Mouse (Mus musculus): ENCODE measurements around the gene Rmnd5b.

GRCm38 (mm10) chr11:51643761-51644160, 8.1 kb upstream of the Rmnd5b start:
- TF ChIP-seq POLR2AphosphoS5 (IDR thresholded peaks at IDR 0.05; ENCODE audit: insufficient replicate concordance, low read depth, low read length) = no peak
- TF ChIP-seq CTCF (IDR thresholded peaks at IDR 0.05; ENCODE audit: low read depth, low read length) = no peak
- TF ChIP-seq GATA2 (IDR thresholded peaks at IDR 0.05; ENCODE audit: borderline replicate concordance, low read depth, low read length) = no peak
- TF ChIP-seq TAL1 (conservative IDR thresholded peaks at IDR 0.05; ENCODE audit: low read depth, low read length) = no peak

All from G1E (cell line).